Mouse (Mus musculus) v-Abl transformed pro-B cells (cell line): ENCODE measurements around the gene Gpr62.

Experiments used
- in situ Hi-C, 2 experiments: fragments of 400-800 bp; cut with MboI; formaldehyde crosslinking; loops; one replicate each; pipeline ENCODE4 v1.15.1; 2025; ENCODE audit not compliant: unreplicated experiment in 2 of 2

Gpr62 gene

DNA sequence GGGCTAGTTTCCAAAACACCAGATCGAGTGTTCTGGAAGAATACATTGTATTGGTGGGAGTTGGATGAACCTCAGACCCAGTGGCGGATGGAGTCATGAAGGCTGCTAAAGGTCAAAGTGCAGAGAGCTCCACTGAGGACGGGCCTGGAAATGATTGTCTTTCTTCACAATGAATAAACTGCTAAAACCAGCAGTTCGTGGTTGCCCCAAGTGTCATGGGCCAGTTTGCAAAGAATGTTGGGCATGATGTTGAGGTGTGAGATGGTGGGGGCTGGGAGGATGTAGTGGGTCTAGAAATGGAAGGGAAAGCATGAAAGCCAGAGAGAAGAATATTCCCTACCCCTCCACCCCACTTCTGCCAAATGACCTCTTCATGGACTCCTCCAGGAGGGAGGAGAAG is 20.9 kb downstream of the Gpr62 start:
- in situ Hi-C loops = loop anchor here (25.0 kb wide), 2 partner anchors 283 to 633 kb away; partner anchors contain the start of genes Glyctk (in 2 of the 2) and Wdr82 (in 2 of the 2)

DNA sequence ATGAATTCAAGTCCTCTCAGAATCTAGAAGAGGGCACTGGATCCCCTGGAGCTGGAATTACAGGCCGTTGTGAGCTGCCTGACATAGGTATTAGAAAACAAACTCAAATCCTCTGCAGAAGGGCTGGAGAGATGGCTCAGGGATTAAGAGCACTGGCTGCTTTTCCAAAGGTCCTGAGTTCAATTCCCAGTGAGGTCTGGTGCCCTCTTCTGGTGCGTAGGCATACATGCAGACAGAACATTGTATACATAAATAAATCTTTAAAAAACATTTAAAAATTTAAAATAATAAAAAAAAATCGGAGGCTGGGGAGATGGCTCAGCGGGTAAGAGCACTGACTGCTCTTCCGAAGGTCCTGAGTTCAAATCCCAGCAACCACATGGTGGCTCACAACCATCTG is 23.1 kb downstream of the Gpr62 start:
- in situ Hi-C loops = loop anchor here (25.0 kb wide), 2 partner anchors 280 to 630 kb away; partner anchors contain the start of genes Glyctk (in 2 of the 2) and Wdr82 (in 2 of the 2)

DNA sequence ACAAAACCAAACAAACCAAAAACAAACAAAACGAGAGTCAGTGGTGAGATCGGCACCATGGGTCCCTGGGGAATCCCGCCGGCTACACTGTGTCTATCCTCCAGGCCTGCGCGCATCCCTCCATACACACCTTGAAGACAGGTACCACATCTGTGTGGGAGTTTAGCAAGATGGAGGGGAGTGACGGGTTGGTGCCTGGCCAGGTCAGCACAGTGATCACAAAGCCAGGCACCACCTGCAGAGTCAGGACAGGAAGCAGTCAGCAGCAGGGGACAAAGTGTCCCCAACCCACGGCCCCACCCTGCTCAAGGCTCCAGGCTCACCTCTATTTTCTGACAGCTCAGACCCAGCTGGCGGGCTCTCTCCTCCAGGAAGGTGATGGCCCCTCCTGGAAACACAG is 29.2 kb downstream of the Gpr62 start:
- in situ Hi-C loops = loop anchor here (25.0 kb wide), 2 partner anchors 274 to 624 kb away; partner anchors contain the start of genes Glyctk (in 2 of the 2) and Wdr82 (in 2 of the 2)

DNA sequence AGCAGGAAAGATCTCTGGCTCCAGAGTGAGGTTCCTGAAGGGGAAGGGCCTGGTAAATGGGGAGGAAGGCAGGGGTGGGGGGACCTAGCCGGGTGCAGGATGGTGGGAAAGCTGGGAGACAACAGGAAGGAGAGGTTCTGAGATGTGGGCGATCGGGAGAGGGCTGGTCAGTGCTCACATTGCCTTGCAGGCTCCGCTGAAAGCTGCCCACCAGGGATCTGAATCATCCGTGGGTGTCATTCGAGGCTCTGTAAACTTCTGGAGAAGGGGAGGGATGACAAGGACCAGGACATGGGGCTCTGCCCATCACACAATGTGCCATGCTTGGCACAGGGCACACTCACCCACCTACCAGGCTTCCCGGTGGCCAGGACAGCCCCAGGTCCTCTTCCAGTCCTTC is 32.3 kb downstream of the Gpr62 start:
- in situ Hi-C loops = loop anchor here (25.0 kb wide), 2 partner anchors 271 to 621 kb away; partner anchors contain the start of genes Glyctk (in 2 of the 2) and Wdr82 (in 2 of the 2)

DNA sequence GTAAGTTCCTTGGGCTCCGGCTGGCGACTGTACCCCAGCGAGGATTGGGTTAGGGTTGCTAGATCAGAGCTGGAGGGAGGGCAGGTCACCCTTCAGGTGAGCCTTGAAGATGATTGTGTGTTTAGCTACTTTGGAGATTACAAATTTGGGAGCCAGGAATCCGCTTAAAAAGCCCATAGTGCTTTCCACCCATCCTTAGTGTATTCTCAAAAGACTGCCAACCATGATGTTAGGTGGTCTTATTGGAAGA is 35.8 kb downstream of the Gpr62 start:
- in situ Hi-C loops = loop anchor here (25.0 kb wide), 2 partner anchors 268 to 618 kb away; partner anchors contain the start of genes Glyctk (in 2 of the 2) and Wdr82 (in 2 of the 2)

DNA sequence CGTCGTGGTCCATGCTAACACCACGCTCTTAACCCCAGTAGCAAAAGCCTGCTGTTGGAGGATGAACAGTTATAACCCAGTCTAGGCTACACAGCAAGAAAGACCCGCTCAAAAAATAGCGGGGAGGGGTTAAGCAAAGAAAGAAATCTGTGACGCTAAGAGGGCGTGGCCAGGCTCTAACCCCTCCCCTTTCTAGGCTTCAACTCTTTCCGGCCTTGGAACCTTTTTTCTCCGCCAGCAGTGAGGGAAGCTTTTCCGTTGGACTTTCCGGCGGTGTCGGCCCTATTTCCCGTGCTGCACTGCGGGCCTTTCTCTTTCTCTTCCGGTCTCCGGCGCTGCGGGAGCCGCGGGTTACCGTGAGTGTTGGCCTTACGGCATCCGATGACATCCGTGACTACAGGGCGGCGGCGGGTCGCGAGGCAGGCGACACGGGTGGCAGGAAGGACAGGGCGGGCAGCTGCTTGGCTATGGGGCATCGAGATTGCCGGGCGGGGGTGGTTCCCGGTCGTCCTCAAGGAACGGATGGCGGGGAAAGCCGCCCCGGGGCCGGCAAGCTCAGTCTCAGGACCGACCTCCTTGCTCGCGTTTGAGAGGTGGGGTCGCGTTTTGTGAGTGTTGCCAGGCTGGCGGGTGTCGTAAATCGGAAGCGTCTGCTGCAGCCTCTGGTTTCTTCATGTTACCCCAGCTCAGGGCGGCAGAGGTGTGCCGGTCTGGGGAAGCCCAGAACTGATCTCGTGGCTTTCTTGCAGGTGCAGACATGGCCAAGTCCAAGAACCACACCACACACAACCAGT is 36.3 kb downstream of the Gpr62 start, which contains the start of gene Rpl29:
Gene Rpl29, plus strand, starts transcription at position 234 of the 794 bp plus-strand sequence.
- in situ Hi-C loops = loop anchor here (10.0 to 25.0 kb wide), 4 partner anchors 45 to 617 kb away; partner anchors contain the start of genes Glyctk (in 2 of the 2), Wdr82 (in 2 of the 2), Parp3 (in 1 of the 2) and Rrp9 (in 1 of the 2)

DNA sequence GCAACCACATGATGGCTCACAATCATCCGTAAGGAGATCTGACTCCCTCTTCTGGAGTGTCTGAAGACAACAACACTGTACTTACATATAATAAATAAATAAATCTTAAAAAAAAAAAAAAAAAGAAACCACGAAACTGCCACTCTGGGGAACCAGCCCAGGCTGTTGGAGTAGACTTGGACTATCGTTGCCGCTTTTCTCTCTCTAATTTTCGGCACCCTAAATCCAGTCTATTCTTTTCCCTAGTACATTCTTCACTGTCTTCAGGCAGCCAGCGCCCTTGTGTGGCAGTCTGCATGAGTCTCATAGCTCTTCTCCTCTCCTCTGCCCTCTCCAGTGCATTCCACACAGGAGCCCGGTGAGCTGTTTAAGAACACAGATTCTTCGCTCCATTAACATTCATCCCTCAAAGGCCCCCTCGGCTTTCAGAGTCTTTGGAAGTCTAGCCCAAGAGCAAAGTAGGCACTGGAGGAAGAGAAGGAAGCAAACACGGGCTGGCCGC is 37.0 kb downstream of the Gpr62 start:
- in situ Hi-C loops = loop anchor here (10.0 to 25.0 kb wide), 4 partner anchors 46 to 616 kb away; partner anchors contain the start of genes Glyctk (in 2 of the 2), Wdr82 (in 2 of the 2), Parp3 (in 1 of the 2) and Rrp9 (in 1 of the 2)

DNA sequence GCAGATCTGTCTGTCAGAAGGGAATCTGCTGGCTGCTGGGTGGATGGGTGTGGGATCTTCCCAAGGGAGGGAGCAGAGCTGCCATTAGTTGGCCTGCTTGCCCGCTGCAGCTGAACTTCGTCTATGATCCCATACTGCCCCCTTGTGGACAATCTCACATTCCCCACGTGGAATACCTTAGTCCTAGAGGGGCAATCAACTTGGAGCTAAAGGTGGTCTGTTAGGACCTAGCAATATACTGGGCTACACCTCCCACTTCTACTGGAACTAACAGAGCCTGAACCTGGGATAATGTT is 43.9 kb downstream of the Gpr62 start:
- in situ Hi-C loops = loop anchor here (5.0 to 10.0 kb wide), 4 partner anchors 53 to 207 kb away; partner anchors contain the start of genes Parp3 (in 1 of the 2) and Rrp9 (in 1 of the 2)

DNA sequence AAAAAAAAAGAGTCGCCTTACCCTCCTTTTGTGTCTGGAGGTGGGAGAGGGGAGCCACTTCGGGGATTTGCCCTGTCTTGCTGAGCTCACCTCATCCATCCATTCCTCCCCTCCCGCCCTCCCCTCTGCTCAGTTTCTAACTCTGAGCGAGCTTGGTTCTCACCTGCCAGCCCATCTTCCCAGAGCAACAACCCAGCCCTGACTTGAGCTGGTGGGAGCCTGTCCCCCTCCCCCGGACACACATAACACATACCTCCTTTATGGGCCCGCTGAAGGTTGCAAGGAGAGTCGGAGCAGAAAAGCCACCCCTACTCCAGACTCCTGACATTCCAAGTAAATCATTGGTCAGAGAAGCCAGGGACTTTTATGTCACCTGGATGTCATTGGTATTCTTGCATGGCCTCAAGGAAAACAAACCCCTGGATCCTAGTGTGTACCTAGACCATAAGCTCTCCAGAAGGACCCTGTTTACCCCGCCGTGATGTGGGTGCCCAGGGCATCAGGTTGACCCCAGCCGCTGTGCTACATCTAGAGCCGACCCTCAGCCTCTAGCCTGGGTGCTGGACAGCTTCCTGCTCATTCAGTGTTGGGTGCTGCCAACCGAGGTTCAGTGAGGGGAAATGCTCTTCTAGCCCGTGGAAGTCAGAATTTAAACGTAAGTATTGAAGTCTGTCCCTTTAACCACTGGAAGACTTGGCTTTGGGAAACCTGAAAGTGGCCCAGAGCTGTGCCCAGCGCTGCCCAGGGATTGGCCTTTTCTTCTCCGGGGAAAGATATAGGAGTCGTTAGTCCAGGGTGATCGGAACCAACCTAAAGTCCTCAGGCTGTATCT is 44.5 kb downstream of the Gpr62 start:
- in situ Hi-C loops = loop anchor here (5.0 to 10.0 kb wide), 4 partner anchors 54 to 206 kb away; partner anchors contain the start of genes Parp3 (in 1 of the 2) and Rrp9 (in 1 of the 2)

DNA sequence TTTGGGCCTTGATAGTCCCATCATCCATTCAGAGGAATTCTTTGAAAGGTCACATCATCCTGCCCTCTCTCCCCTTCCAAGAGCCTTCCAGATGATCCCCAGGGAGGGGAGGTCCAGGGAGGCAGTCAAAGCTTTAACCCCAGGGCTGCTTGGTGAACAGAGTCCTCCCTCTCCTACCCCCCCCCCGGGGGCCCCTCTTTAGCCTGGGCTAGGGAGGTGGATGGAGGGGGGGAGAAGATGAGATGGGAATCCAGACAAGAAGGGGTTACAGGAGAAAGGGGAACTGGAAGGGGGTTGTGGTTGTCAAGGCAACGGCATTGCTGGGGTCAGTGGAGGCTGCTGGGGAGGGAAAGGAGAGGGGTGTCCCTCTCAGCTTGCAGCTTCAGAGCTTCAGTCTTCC is 45.1 kb downstream of the Gpr62 start:
- in situ Hi-C loops = loop anchor here (5.0 to 10.0 kb wide), 4 partner anchors 54 to 206 kb away; partner anchors contain the start of genes Parp3 (in 1 of the 2) and Rrp9 (in 1 of the 2)

DNA sequence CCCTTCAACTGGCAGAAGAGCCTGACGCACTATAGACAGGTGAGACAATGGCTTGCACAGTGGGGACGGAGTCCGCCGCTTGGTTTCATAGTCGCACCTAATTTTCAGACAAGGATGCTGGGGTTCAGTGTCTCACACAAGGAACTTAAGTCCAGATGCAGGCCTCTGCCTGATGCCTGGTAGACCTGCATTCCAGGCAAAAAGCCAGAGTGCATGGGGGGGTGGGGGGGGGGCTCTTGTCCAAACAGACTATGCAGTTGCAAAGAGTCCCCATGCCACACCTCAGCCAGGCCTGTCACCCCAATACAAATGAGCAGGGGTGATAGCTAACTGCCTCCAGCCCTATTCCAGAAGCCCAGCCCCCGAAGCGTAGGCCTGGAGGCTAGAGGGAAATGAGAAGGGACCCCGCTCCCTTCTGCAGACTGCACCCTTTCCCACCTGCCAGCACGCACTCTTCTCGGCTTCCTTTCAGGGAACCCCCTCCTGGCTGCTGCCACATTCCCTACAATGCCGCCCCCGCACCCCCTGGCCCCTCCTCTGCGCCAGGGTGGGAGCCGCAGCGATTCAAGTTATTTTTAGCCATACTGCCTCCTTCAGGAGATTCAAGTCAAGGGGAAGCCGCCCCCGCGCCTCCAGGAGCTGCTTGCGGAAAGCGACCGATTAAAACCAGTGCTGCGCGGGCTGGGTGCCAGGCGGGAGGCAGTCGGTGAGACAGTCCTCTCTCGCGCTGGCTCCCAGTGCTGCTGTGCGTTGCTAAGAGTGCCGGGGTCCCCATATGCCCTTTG is 47.7 kb downstream of the Gpr62 start:
- in situ Hi-C loops = no loop called here

DNA sequence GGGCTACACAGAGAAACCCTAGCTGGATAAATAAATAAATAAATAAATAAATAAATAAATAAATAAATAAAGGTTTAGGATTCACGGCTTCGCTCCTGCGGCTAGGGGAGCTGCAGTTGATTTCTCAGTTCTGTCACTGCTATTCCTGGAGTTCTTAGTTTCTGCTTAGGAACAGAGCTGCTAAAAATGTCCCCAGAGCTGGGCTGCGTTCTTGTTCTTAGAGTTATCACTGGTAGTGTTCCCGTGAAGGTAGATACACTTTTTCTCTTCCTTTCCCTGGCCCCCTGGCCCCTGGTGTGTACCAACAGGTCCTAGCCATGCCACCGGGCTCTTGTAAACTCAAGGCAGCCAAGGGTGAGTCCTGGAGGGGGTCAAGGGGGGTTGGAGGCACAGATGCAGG is 48.9 kb downstream of the Gpr62 start:
- in situ Hi-C loops = no loop called here
